Mouse (Mus musculus): ENCODE data around the gene Pcbd2. TPM values are rescaled to one million over a fixed set of nuclear protein-coding genes. Genes with fewer than 3 reads are reported as not detected.

Gene Pcbd2
- polyA plus RNA-seq, 1 experiment from 2014 or later = 28.6 TPM

- Histone ChIP-seq H3K36me3 (ENCODE audit: control insufficient read depth, insufficient read depth, low read length) (no peaks in the 10 kb centered on the region), H3K27ac (ENCODE audit: low read depth, low read length) (no peak overlapping the region), H3K9me3 (ENCODE audit: control insufficient read depth, low read length) (no peaks in the 10 kb centered on the region), H3K4me2 (ENCODE audit: low read depth) (peak overlapping the region; percentile 60), H3K4me1 (ENCODE audit: control insufficient read depth, insufficient read depth, low read length) (no peaks in the 10 kb centered on the region), H3K4me3 (ENCODE audit: low read depth, low read length) (peak overlapping the region; percentile 51), H3K27me3 (ENCODE audit: control insufficient read depth, insufficient read depth, low read length) (no peaks in the 10 kb centered on the region), H3K9ac (ENCODE audit: low read length) (peak overlapping the region; percentile 81)
- ATAC-seq (ENCODE audit: insufficient read depth, low FRiP score, low TSS enrichment) (peak; percentile 58; the same call in 1 of the 2 replicates), DNase-seq (ENCODE audit: low spot score) (peak; percentile 74)
- 5% methylated on average over 19 of the region's 19 CpGs for WGBS
Observed at GRCm38 (mm10) chr13:55727839-55728238, 671 bp downstream of the Pcbd2 start.

GRCm38 (mm10) chr13:55730716-55731115 is 3.5 kb downstream of the Pcbd2 start:
- Histone ChIP-seq H3K27me3 (ENCODE audit: control insufficient read depth, insufficient read depth, low read length) (no peaks in the 10 kb centered on the region), H3K4me1 (ENCODE audit: control insufficient read depth, insufficient read depth, low read length) (no peaks in the 10 kb centered on the region), H3K36me3 (ENCODE audit: control insufficient read depth, insufficient read depth, low read length) (no peaks in the 10 kb centered on the region), H3K9ac (ENCODE audit: low read length) (no peak overlapping the region), H3K27ac (ENCODE audit: low read depth, low read length) (no peak overlapping the region), H3K4me2 (ENCODE audit: low read depth) (no peak overlapping the region), H3K9me3 (ENCODE audit: control insufficient read depth, low read length) (no peaks in the 10 kb centered on the region), H3K4me3 (ENCODE audit: low read depth, low read length) (no peak overlapping the region)
- DNase-seq (ENCODE audit: low spot score) (no peak), ATAC-seq (ENCODE audit: insufficient read depth, low FRiP score, low TSS enrichment) (no peak)
- whole genome bisulfite sequencing = 88% methylated on average over 7 of the region's 7 CpGs

GRCm38 (mm10) chr13:55732121-55732520 is 5.0 kb downstream of the Pcbd2 start:
- ATAC-seq (ENCODE audit: insufficient read depth, low FRiP score, low TSS enrichment) = no peak
- Histone ChIP-seq H3K4me3 (ENCODE audit: low read depth, low read length) (no peak overlapping the region), H3K27me3 (ENCODE audit: control insufficient read depth, insufficient read depth, low read length) (no peaks in the 10 kb centered on the region), H3K36me3 (ENCODE audit: control insufficient read depth, insufficient read depth, low read length) (no peaks in the 10 kb centered on the region), H3K4me2 (ENCODE audit: low read depth) (no peak overlapping the region), H3K9ac (ENCODE audit: low read length) (no peak overlapping the region), H3K27ac (ENCODE audit: low read depth, low read length) (no peak overlapping the region), H3K4me1 (ENCODE audit: control insufficient read depth, insufficient read depth, low read length) (no peaks in the 10 kb centered on the region), H3K9me3 (ENCODE audit: control insufficient read depth, low read length) (no peaks in the 10 kb centered on the region)
- WGBS = 81% methylated on average over 2 of the region's 2 CpGs
- DNase-seq (ENCODE audit: low spot score) = no peak

GRCm38 (mm10) chr13:55733628-55734502 is 6.7 kb downstream of the Pcbd2 start:
- DNase-seq (ENCODE audit: low spot score) = no peak
- no peaks in the 10 kb centered on the region for H3K9me3 ChIP-seq (ENCODE audit: control insufficient read depth, low read length)
- H3K4me2 ChIP-seq (ENCODE audit: low read depth) = no peak overlapping the region
- H3K27me3 ChIP-seq (ENCODE audit: control insufficient read depth, insufficient read depth, low read length) = no peaks in the 10 kb centered on the region
- H3K4me3 ChIP-seq (ENCODE audit: low read depth, low read length) = no peak overlapping the region
- no peaks in the 10 kb centered on the region for H3K4me1 ChIP-seq (ENCODE audit: control insufficient read depth, insufficient read depth, low read length)
- no peak overlapping the region for H3K27ac ChIP-seq (ENCODE audit: low read depth, low read length)
- no peak overlapping the region for H3K9ac ChIP-seq (ENCODE audit: low read length)
- 85% methylated on average over 22 of the region's 22 CpGs for WGBS
- no peak for ATAC-seq (ENCODE audit: insufficient read depth, low FRiP score, low TSS enrichment)
- H3K36me3 ChIP-seq (ENCODE audit: control insufficient read depth, insufficient read depth, low read length) = no peaks in the 10 kb centered on the region

GRCm38 (mm10) chr13:55737885-55738284 is 10.7 kb downstream of the Pcbd2 start:
- 90% methylated on average over 8 of the region's 8 CpGs for WGBS
- H3K4me3 ChIP-seq (ENCODE audit: low read depth, low read length) = no peak overlapping the region
- no peak for DNase-seq (ENCODE audit: low spot score)
- H3K4me2 ChIP-seq (ENCODE audit: low read depth) = no peak overlapping the region
- H3K36me3 ChIP-seq (ENCODE audit: control insufficient read depth, insufficient read depth, low read length) = no peaks in the 10 kb centered on the region
- H3K4me1 ChIP-seq (ENCODE audit: control insufficient read depth, insufficient read depth, low read length) = no peaks in the 10 kb centered on the region
- no peak for ATAC-seq (ENCODE audit: insufficient read depth, low FRiP score, low TSS enrichment)
- H3K9me3 ChIP-seq (ENCODE audit: control insufficient read depth, low read length) = no peaks in the 10 kb centered on the region
- no peaks in the 10 kb centered on the region for H3K27me3 ChIP-seq (ENCODE audit: control insufficient read depth, insufficient read depth, low read length)
- H3K27ac ChIP-seq (ENCODE audit: low read depth, low read length) = no peak overlapping the region
- no peak overlapping the region for H3K9ac ChIP-seq (ENCODE audit: low read length)

GRCm38 (mm10) chr13:55742306-55742705 is 15.1 kb downstream of the Pcbd2 start:
- no peaks in the 10 kb centered on the region for H3K36me3 ChIP-seq (ENCODE audit: control insufficient read depth, insufficient read depth, low read length)
- 56% methylated on average over 8 of the region's 8 CpGs for WGBS
- no peak for DNase-seq (ENCODE audit: low spot score)
- no peaks in the 10 kb centered on the region for H3K4me1 ChIP-seq (ENCODE audit: control insufficient read depth, insufficient read depth, low read length)
- H3K9ac ChIP-seq (ENCODE audit: low read length) = no peak overlapping the region
- H3K27me3 ChIP-seq (ENCODE audit: control insufficient read depth, insufficient read depth, low read length) = no peaks in the 10 kb centered on the region
- H3K4me2 ChIP-seq (ENCODE audit: low read depth) = no peak overlapping the region
- H3K9me3 ChIP-seq (ENCODE audit: control insufficient read depth, low read length) = no peaks in the 10 kb centered on the region
- no peak overlapping the region for H3K27ac ChIP-seq (ENCODE audit: low read depth, low read length)
- no peak overlapping the region for H3K4me3 ChIP-seq (ENCODE audit: low read depth, low read length)
- no peak for ATAC-seq (ENCODE audit: insufficient read depth, low FRiP score, low TSS enrichment)

- DNase-seq (ENCODE audit: low spot score) (no peak), ATAC-seq (ENCODE audit: insufficient read depth, low FRiP score, low TSS enrichment) (no peak)
- Histone ChIP-seq H3K27ac (ENCODE audit: low read depth, low read length) (no peak overlapping the region), H3K9me3 (ENCODE audit: control insufficient read depth, low read length) (no peaks in the 10 kb centered on the region), H3K4me1 (ENCODE audit: control insufficient read depth, insufficient read depth, low read length) (0 out of 2 replicates have a peak, but pooled peaks cover 3% of the 10 kb centered on the region), H3K9ac (ENCODE audit: low read length) (no peak overlapping the region), H3K27me3 (ENCODE audit: control insufficient read depth, insufficient read depth, low read length) (no peaks in the 10 kb centered on the region), H3K4me2 (ENCODE audit: low read depth) (no peak overlapping the region), H3K4me3 (ENCODE audit: low read depth, low read length) (no peak overlapping the region), H3K36me3 (ENCODE audit: control insufficient read depth, insufficient read depth, low read length) (no peaks in the 10 kb centered on the region)
- WGBS = 79% methylated on average over 13 of the region's 13 CpGs
Observed at GRCm38 (mm10) chr13:55754380-55754779, 27.2 kb downstream of the Pcbd2 start.

- H3K36me3 ChIP-seq (ENCODE audit: control insufficient read depth, insufficient read depth, low read length) = no peaks in the 10 kb centered on the region
- 0 out of 2 replicates have a peak overlapping the region, but pooled peaks have one; percentile 7 for H3K9ac ChIP-seq (ENCODE audit: low read length)
- no peak overlapping the region for H3K4me3 ChIP-seq (ENCODE audit: low read depth, low read length)
- 40% methylated on average over 8 of the region's 8 CpGs for WGBS
- H3K4me1 ChIP-seq (ENCODE audit: control insufficient read depth, insufficient read depth, low read length) = 0 out of 2 replicates have a peak, but pooled peaks cover 3% of the 10 kb centered on the region
- ATAC-seq (ENCODE audit: insufficient read depth, low FRiP score, low TSS enrichment) = no peak
- H3K9me3 ChIP-seq (ENCODE audit: control insufficient read depth, low read length) = no peaks in the 10 kb centered on the region
- H3K27me3 ChIP-seq (ENCODE audit: control insufficient read depth, insufficient read depth, low read length) = no peaks in the 10 kb centered on the region
- H3K27ac ChIP-seq (ENCODE audit: low read depth, low read length) = no peak overlapping the region
- no peak overlapping the region; the same call in 1 of the 2 replicates for H3K4me2 ChIP-seq (ENCODE audit: low read depth)
- DNase-seq (ENCODE audit: low spot score) = no peak
Observed at GRCm38 (mm10) chr13:55756789-55757188, 29.6 kb downstream of the Pcbd2 start.

GRCm38 (mm10) chr13:55757645-55758044 is 30.5 kb downstream of the Pcbd2 start:
- 90% methylated on average over 6 of the region's 6 CpGs for WGBS

More at GRCm38 (mm10) chr13:55757645-55758044, 30.5 kb downstream of the Pcbd2 start:
- H3K9ac ChIP-seq (ENCODE audit: low read length) = no peak overlapping the region
- H3K4me3 ChIP-seq (ENCODE audit: low read depth, low read length) = no peak overlapping the region
- H3K4me1 ChIP-seq (ENCODE audit: control insufficient read depth, insufficient read depth, low read length) = 0 out of 2 replicates have a peak, but pooled peaks cover 3% of the 10 kb centered on the region
- no peaks in the 10 kb centered on the region for H3K27me3 ChIP-seq (ENCODE audit: control insufficient read depth, insufficient read depth, low read length)
- no peaks in the 10 kb centered on the region for H3K36me3 ChIP-seq (ENCODE audit: control insufficient read depth, insufficient read depth, low read length)
- no peak overlapping the region for H3K4me2 ChIP-seq (ENCODE audit: low read depth)
- no peaks in the 10 kb centered on the region for H3K9me3 ChIP-seq (ENCODE audit: control insufficient read depth, low read length)
- H3K27ac ChIP-seq (ENCODE audit: low read depth, low read length) = no peak overlapping the region
- DNase-seq (ENCODE audit: low spot score) (no peak), ATAC-seq (ENCODE audit: insufficient read depth, low FRiP score, low TSS enrichment) (no peak)

All from neural tube, embryonic 11.5 days (tissue).